Mouse (Mus musculus) myocyte (in vitro differentiated cells): ENCODE data around the gene Gimap5. TPM values are rescaled to one million over a fixed set of nuclear protein-coding genes. Genes with fewer than 3 reads are reported as not detected.

Experiments used
- H3K27me3 ChIP-seq: one replicate; pipeline ENCODE4 v1.6.1; 2011; ENCODE audit not compliant: control insufficient read depth, insufficient read depth, insufficient read length
- H3K36me3 ChIP-seq: one replicate; pipeline ENCODE4 v1.6.1; 2011; ENCODE audit not compliant: control insufficient read depth, insufficient read depth
- H3K4me2 ChIP-seq: one replicate; pipeline ENCODE4 v1.6.1; 2011; ENCODE audit warnings: low read depth, control low read depth
- H3K4me3 ChIP-seq: one replicate; pipeline ENCODE4 v1.5.1; 2011; ENCODE audit warnings: mild to moderate bottlenecking, control low read depth, moderate library complexity
- H3K79me2 ChIP-seq: one replicate; pipeline ENCODE4 v1.6.1; 2011; ENCODE audit not compliant: control insufficient read depth, insufficient read depth
- H3ac ChIP-seq: one replicate; pipeline ENCODE4 v1.6.1; 2011; ENCODE audit not compliant: control insufficient read depth, insufficient read length
- CEBPB ChIP-seq: IDR thresholded peaks from 2 replicates; pipeline ENCODE4 v1.6.1; 2011; ENCODE audit warnings: mild to moderate bottlenecking, moderate library complexity; ENCODE audit not compliant: poor library complexity, insufficient read depth, severe bottlenecking
- E2F4 ChIP-seq: IDR thresholded peaks from one replicate; pipeline ENCODE4 v1.6.1; 2011; ENCODE audit warnings: mild to moderate bottlenecking, control low read depth, moderate library complexity; ENCODE audit not compliant: insufficient read depth
- MAX ChIP-seq: IDR thresholded peaks from one replicate; pipeline ENCODE4 v1.6.1; 2011; ENCODE audit warnings: low read depth, mild to moderate bottlenecking, control low read depth
- MYOD1 ChIP-seq, 3 experiments: IDR thresholded peaks; one replicate each; pipeline ENCODE4 v1.6.1; 2011; ENCODE audit warnings: control low read depth in 2 of 3, low read depth in 2 of 3, mild to moderate bottlenecking in 2 of 3, moderate library complexity in 1 of 3; ENCODE audit not compliant: insufficient read length in 2 of 3, control insufficient read depth in 1 of 3
- MYOG ChIP-seq, 3 experiments: IDR thresholded peaks; one replicate each; pipeline ENCODE4 v1.6.1; 2011; ENCODE audit warnings: control low read depth in 2 of 3, low read depth in 2 of 3, mild to moderate bottlenecking in 2 of 3; ENCODE audit not compliant: insufficient read length in 2 of 3, control insufficient read depth in 1 of 3, insufficient read depth in 1 of 3
- POLR2A ChIP-seq: IDR thresholded peaks from one replicate; pipeline ENCODE4 v1.6.1; 2011; ENCODE audit warnings: low read depth, mild to moderate bottlenecking, control low read depth, moderate library complexity; ENCODE audit not compliant: insufficient read length
- POLR2AphosphoS2 ChIP-seq: IDR thresholded peaks from one replicate; pipeline ENCODE4 v1.6.1; 2011; ENCODE audit warnings: low read depth, control low read depth; ENCODE audit not compliant: insufficient read length
- REST ChIP-seq: IDR thresholded peaks from one replicate; pipeline ENCODE4 v1.6.1; 2011; ENCODE audit warnings: mild to moderate bottlenecking, control low read depth, moderate library complexity; ENCODE audit not compliant: insufficient read depth, insufficient read length
- SRF ChIP-seq: IDR thresholded peaks from one replicate; pipeline ENCODE4 v1.6.1; 2011; ENCODE audit warnings: low read depth; ENCODE audit not compliant: control insufficient read depth, insufficient read length
- TCF12 ChIP-seq: IDR thresholded peaks from one replicate; pipeline ENCODE4 v1.6.1; 2011; ENCODE audit warnings: mild to moderate bottlenecking, control low read depth; ENCODE audit not compliant: poor library complexity, insufficient read depth, severe bottlenecking
- TCF3 ChIP-seq: IDR thresholded peaks from one replicate; pipeline ENCODE4 v1.6.1; 2011; ENCODE audit warnings: low read depth, control low read depth; ENCODE audit not compliant: insufficient read length
- USF1 ChIP-seq: IDR thresholded peaks from one replicate; pipeline ENCODE4 v1.6.1; 2011; ENCODE audit warnings: low read depth, mild to moderate bottlenecking, control low read depth, moderate library complexity
- polyA plus RNA-seq: library from polyadenylated mRNA; unstranded; fragments of >200 nt; fragmentation: generic; extraction: Trizol; gene quantifications from one replicate; pipeline ENCODE4 v1.2.1, GENCODE M21; 2012; ENCODE audit warnings: missing spikeins

Gene Gimap5
- polyA plus RNA-seq: not detected

DNA sequence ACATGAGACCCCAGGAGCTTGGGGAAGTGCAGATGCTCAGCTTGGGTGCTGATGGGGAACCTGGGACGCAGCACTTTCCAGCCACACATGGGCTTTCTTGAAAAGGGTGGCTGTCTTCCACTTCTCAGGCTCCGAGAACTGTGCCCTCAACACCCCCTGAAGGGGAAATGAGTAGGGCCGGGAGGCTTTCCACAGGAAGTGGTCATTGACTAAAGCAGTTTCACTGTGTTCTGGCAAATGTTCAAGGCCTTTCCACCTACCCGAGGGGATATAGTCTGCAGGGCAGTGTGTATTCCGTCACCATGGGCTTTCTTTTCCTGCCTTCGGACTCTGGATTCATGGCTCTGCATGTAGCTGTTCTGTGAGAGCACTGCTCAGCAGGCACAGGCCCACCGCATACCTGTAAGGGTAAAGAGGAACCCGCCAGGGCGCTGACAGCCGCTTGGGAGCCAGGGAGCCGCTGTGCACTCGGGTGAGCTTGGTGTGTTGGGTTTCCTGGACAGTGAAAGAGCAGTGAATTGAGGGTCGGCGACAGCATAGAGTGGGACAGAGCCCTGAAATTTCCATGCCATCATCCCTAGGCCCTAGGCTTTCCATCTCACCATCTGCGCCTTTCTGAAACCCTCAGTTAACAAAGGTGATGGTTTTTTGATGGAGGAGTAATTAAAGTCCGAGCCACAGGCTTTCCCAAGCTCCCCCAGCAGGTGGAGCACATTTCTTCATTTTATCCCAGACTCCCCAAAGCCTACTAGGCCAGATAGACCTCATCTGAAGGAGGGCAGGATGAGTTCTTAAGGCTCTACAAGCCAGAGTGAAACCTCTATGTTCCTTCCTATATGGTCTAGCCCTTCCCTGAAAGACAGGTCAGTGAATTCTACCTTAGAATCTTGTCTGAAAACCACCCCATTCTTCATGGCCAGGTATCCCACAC lies at the start of gene Gimap5:
Gimap5 (plus strand) TSS at position 239 of the 931 bp plus-strand sequence.
- H3K27me3 ChIP-seq: no peaks in the 10 kb centered on the region
- no peak within 1 kb of the TSS for H3K4me3 ChIP-seq
- TF ChIP-seq MYOD1 (IDR thresholded peaks at IDR 0.05; ENCODE audit: control insufficient read depth in 1 of 3, insufficient read length in 2 of 3, low read depth in 2 of 3) (no peak), USF1 (no peak), CEBPB (no peak)
- no peaks in the 10 kb centered on the region for H3K36me3 ChIP-seq
- no peak within 1 kb of the TSS for H3K4me2 ChIP-seq
- H3ac ChIP-seq: no peak within 1 kb of the TSS
- no peaks in the 10 kb centered on the region for H3K79me2 ChIP-seq

DNA sequence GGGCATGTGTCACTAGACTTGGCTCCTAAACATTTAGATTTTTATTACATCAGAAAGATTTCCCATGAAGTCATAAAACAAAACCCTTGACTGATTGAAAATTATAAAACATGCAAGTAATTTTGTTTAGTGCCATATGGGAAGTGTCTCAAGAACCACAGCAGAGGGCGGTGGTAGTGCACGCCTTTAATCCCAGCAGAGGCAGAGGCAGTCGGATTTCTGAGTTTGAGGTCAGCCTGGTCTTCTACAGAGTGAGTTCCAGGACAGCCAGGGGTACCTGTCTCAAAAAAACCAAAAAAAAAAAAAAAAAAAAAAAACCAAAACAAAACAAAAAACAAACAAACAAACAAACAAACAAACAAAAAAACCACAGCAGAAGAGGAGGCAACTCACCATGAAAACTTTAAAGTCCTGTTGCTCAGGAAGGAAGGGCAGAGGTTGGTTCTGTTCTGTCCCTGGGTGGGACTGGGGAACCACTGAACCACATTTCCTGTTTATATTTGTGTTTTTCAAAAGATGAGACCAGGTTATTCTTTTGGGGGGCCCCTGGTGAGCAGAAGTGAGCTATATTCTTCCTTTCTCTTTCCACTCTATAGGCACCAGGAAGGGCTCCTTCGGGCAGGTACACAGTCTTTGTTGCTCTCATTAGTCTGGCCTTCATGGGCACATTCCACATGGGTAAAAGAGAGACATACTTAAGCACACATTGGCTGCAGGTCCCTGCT lies 49.0 kb upstream of the Gimap5 start:
- Histone ChIP-seq H3K4me2 (no peak overlapping the region), H3ac (no peak overlapping the region), H3K27me3 (no peaks in the 10 kb centered on the region), H3K79me2 (no peaks in the 10 kb centered on the region), H3K4me3 (no peak overlapping the region), H3K36me3 (no peaks in the 10 kb centered on the region)
- TF ChIP-seq SRF: no peak
- no peak for TF ChIP-seq MYOG (IDR thresholded peaks at IDR 0.05; ENCODE audit: control insufficient read depth in 1 of 3, insufficient read depth in 1 of 3, insufficient read length in 2 of 3, low read depth in 2 of 3)
- TF ChIP-seq CEBPB: no peak
- TF ChIP-seq MYOD1 (IDR thresholded peaks at IDR 0.05; ENCODE audit: control insufficient read depth in 1 of 3, insufficient read length in 2 of 3, low read depth in 2 of 3): no peak
- no peak for TF ChIP-seq TCF12
- TF ChIP-seq POLR2A: no peak
- no peak for TF ChIP-seq REST
- TF ChIP-seq USF1: no peak
- no peak for TF ChIP-seq TCF3
- TF ChIP-seq MAX: no peak
- no peak for TF ChIP-seq POLR2AphosphoS2

DNA sequence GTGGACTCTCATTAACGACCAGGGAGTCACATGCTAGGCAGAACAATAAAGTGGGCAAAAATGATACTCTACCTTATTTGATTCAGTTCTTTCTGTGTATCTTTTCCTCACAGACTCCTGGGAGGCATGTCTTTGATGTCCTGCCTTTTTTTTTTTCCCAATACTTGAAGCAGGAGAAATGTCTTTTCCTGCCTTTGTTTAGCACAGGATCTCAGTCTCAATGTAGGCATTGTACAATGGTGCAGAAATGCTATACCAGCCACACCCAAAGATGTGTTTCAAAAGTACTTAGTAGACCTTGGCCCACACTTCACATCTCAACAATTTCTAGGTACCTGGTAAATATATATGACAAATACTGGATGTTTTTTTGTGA lies 48.5 kb upstream of the Gimap5 start:
- Histone ChIP-seq H3K4me2 (no peak overlapping the region), H3K4me3 (no peak overlapping the region), H3ac (no peak overlapping the region), H3K36me3 (no peaks in the 10 kb centered on the region), H3K27me3 (no peaks in the 10 kb centered on the region), H3K79me2 (no peaks in the 10 kb centered on the region)
- TF ChIP-seq POLR2AphosphoS2 (no peak), MYOD1 (IDR thresholded peaks at IDR 0.05; ENCODE audit: control insufficient read depth in 1 of 3, insufficient read length in 2 of 3, low read depth in 2 of 3) (no peak), TCF12 (no peak), E2F4 (no peak), REST (no peak), MAX (no peak), TCF3 (no peak), USF1 (no peak), POLR2A (no peak), CEBPB (no peak), SRF (no peak)

DNA sequence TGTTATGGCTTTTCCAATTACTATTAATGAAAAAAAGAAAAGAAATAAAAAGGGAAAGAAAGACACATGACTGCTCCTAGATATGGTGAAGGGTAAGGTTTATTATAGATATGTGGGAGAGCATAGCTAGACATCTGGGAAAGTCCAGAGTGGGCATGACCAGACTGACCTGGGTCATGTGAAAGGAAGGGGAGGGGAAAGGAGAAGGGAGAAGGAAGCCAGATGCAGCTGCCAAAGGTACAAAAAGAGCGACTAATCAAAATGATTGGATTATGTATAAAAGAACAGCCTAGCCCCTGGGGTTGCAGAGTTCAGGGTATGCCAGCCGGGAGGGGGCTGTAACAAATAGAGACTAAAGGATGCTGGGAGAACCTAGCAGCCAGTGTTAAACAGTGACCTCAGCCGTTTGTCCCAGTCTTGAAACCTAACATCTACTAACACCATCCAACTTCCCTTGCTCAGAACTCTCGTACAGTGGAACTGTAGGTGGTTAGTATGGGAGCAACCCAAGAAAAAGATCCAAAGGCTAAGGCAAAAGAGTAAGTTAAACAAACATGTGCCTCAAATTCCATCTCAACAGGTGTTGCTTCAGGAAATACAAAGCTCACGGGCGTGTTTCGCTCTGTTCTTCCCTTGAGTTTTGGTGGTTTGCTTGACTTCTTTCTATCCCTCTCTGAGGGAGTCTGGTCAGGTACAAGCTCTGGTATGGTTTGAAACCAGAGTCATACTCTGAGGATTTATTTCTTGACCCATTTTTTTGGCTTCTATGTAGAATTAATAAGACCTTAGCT lies 47.7 kb upstream of the Gimap5 start:
- no peak for TF ChIP-seq POLR2AphosphoS2
- no peak for TF ChIP-seq USF1
- no peak for TF ChIP-seq TCF12
- TF ChIP-seq MYOG (IDR thresholded peaks at IDR 0.05; ENCODE audit: control insufficient read depth in 1 of 3, insufficient read depth in 1 of 3, insufficient read length in 2 of 3, low read depth in 2 of 3): no peak
- no peak for TF ChIP-seq CEBPB
- TF ChIP-seq TCF3: no peak
- no peak for TF ChIP-seq SRF
- TF ChIP-seq POLR2A: no peak
- TF ChIP-seq REST: no peak
- no peak for TF ChIP-seq MAX
- no peak for TF ChIP-seq E2F4
- TF ChIP-seq MYOD1 (IDR thresholded peaks at IDR 0.05; ENCODE audit: control insufficient read depth in 1 of 3, insufficient read length in 2 of 3, low read depth in 2 of 3): no peak
- H3K4me2 ChIP-seq: no peak overlapping the region
- H3K27me3 ChIP-seq: no peaks in the 10 kb centered on the region
- no peaks in the 10 kb centered on the region for H3K79me2 ChIP-seq
- H3K36me3 ChIP-seq: no peaks in the 10 kb centered on the region
- no peak overlapping the region for H3ac ChIP-seq
- H3K4me3 ChIP-seq: no peak overlapping the region
